8 mouse cellular contexts compared by ENCODE assay signal in the genomic region with DNA sequence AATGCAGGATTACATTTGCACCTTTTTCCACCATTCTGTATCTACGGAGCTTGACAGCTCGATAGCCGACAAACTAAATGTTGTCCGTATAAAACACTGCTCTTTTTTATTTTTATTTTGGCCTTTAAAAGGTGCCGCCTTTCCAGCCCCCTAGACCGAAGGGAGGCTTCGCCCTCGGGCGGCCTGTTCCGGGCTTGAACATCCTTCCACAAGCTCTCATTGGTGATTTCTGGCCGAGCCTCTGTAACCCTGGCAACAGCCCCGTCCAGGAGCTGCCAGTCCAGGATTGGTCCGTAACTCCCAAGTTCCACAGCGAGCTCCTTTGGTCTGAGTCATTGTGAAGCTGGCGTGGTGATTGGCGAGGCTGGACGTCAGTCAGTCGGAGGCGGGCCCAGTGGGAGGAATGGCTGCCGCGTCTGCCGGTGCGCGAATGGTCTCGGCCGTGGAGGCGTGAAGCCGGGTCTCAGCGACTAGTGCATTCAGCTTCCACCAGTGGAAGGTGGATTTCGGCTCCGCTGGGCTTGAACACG. TPM values are rescaled to one million over a fixed set of nuclear protein-coding genes. Genes with fewer than 3 reads are reported as not detected.
DNase-seq lines count a peak whose midpoint lies in the region; ATAC-seq and TF ChIP-seq lines count a peak whose summit lies in the region.

A gene (plus strand): TSS at position 51 of the 530 bp plus-strand sequence.

- H3K27me3 ChIP-seq in Patski: no peaks in the 10 kb centered on the region
- H3K27me3 ChIP-seq in hindbrain, embryonic 13.5 days: no peaks in the 10 kb centered on the region

- CTCF ChIA-PET in Patski (lab: Charles Lee): interaction anchor here (1.1 to 2.0 kb wide), 3 partner anchors 11 to 18 kb away, joined by 3 to 7 read pairs (median 4); a partner anchor contains a TSS

- no peaks in the 10 kb centered on the region for H3K9me3 ChIP-seq in hindbrain, embryonic 13.5 days

- peak; percentile 98 for ATAC-seq in Patski
- peak; percentile 99 for ATAC-seq in hindbrain, embryonic 13.5 days (ENCODE audit: low FRiP score)

- H3K4me1 ChIP-seq in hindbrain, embryonic 13.5 days (replicated peaks): peaks cover 24% of the 10 kb centered on the region

- DNase-seq in Patski (ENCODE audit: low read depth, low spot score): peak; percentile 83
- DNase-seq in cerebellum, postnatal 14 days: peak; percentile 100
- DNase-seq in frontal cortex, postnatal 14 days (ENCODE audit: low spot score in 2 of 2): peak; percentile 99 to 100
- DNase-seq in layer of hippocampus, postnatal 25 days (ENCODE audit: extremely low spot score in 1 of 2, low spot score in 1 of 2): peak; percentile 100
- peak; percentile 100 for DNase-seq in lung, postnatal 25 days (ENCODE audit: low spot score)
- DNase-seq in retina, embryonic 14.5 days (ENCODE audit: low spot score): peak; percentile 100
- DNase-seq in thymus, postnatal 4 days: peak; percentile 99

- TF ChIP-seq CTCF in Patski (IDR thresholded peaks at IDR 0.05): no peak

- in situ Hi-C loops in Patski (cut with MboI; ENCODE audit: low pct_unique_long_range_greater_than_20kb): no loop called here

- peak within 1 kb of the TSS; percentile 72 for H3K4me3 ChIP-seq in hindbrain, embryonic 13.5 days

- H3K36me3 ChIP-seq in hindbrain, embryonic 13.5 days: peaks cover 58% of the 10 kb centered on the region

- H3K4me2 ChIP-seq in hindbrain, embryonic 13.5 days: peak within 1 kb of the TSS; percentile 56

- POLR2A ChIA-PET in Patski (lab: Charles Lee): interaction anchor here (0.7 to 2.0 kb wide), 4 partner anchors 10 to 56 kb away, joined by 3 to 7 read pairs (median 4); a partner anchor contains a TSS

- WGBS in hindbrain, embryonic 13.5 days: 1% methylated on average over 32 of the region's 32 CpGs

- peak within 1 kb of the TSS; percentile 81 for H3K9ac ChIP-seq in hindbrain, embryonic 13.5 days

- peak within 1 kb of the TSS; percentile 94 for H3K27ac ChIP-seq in hindbrain, embryonic 13.5 days

RNA-seq across cellular contexts. Expression of the gene that starts here (rescaled TPM):
- polyA plus RNA-seq in Patski (2021): 13.2 TPM
- polyA plus RNA-seq in hindbrain, embryonic 13.5 days (2015; fragmentation: Nextera tagmentation; extraction: Ambion mirVana): 23.9 and 24.3 TPM in 2 replicates
- total RNA-seq in layer of hippocampus, postnatal 25 days (2021): 10 to 100 TPM; 22.7 to 22.9 TPM

Comparison
In these comparisons a context has a peak if more than half of its experiments do, and no peak if none do; other contexts are left out.
1. Peak in every context shown above with its lines: DNase-seq, ATAC-seq, H3K4me3 ChIP-seq and H3K27ac ChIP-seq.